Mouse (Mus musculus): ENCODE measurements around the gene Vwa3b.

GRCm38 (mm10) chr1:37149866-37150265, 123.5 kb downstream of the Vwa3b start:
- TF ChIP-seq HCFC1 (IDR thresholded peaks at IDR 0.05; ENCODE audit: borderline replicate concordance, insufficient read depth, low read length) (no peak), MAFK (IDR thresholded peaks at IDR 0.05; ENCODE audit: insufficient read depth, low read depth, low read length) (no peak), CHD2 (IDR thresholded peaks at IDR 0.05; ENCODE audit: low read depth, low read length) (no peak), ZNF384 (IDR thresholded peaks at IDR 0.05; ENCODE audit: low read depth, low read length) (no peak), ZC3H11A (IDR thresholded peaks at IDR 0.05; ENCODE audit: borderline replicate concordance, low read depth, low read length) (no peak)

Measured in ES-E14 (cell line).